Mouse (Mus musculus): ENCODE data around the gene Zfhx3.

The Zfhx3 gene

DNA sequence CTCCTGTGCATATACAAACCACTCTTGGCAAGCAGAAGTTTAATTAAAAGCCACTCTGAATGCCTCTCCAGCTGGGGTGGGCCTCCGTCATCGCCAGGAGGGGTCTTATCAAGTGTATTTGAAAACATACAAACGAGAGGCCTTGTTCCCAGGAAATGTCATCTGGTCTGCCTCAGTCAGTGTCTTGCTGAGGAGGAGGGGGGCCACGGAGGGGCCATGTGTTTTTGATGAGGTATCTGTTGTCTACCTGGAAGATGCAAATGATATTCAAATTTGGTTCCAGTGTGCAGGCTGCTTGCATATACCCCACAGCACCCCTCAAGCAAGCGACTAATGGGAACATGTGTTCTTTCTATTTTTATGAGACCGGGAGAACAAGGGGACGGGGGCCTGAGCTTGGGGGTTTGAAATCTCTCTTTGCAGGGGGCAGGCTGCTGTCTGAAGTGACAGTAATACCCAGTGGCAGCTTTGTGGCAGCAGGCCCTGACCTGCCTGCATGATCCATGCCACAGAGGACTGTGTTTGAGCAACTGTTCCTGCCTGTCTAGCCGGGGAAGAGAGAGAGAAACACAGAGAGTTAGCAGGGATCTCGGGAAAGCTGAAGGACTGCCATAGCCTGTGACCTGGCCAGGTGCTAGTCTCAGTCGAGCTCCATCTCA, 412.8 kb downstream of the Zfhx3 start:
- DNase-seq (ENCODE audit: low read depth, low spot score) = no peak

DNA sequence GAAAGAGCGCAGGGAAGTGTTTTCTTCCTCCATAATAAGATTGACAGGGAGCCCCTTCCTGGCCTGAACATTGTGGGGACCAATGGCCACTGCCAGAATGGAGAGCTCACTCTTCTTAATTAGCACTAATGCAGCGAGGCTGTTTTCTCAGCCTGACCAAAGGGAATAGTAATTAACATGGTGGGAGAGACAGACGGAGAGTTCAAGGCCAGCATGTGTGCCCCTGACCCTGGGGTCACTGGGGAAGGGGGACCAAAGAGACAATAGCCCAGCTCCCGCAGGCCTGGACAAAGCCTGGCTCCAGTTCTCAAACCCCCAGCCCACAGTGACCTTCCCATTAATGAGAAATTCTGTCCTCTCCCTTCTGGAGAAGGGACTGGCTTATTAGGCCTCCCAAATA, 419.0 kb downstream of the Zfhx3 start:
- no peak for DNase-seq (ENCODE audit: low read depth, low spot score)

DNA sequence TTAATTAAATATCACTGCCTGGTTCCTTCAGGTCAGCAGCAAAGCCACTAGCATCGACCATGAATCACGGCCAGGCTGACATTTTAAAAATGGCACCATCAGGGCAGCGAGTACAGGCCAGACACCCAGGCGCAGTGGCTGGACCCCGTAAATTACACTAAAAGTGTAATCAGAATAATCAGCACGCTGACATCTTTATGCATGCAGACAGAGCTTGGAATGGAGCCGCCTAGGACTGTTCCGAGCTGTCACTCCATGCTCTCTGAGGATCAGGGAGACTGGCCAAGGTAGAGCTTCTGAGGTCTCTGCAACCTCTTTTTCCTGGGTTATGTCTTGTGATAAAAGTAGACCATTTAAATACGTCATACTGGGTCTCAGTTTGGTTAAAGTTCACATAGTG, 420.0 kb downstream of the Zfhx3 start:
- no peak for DNase-seq (ENCODE audit: low read depth, low spot score)

DNA sequence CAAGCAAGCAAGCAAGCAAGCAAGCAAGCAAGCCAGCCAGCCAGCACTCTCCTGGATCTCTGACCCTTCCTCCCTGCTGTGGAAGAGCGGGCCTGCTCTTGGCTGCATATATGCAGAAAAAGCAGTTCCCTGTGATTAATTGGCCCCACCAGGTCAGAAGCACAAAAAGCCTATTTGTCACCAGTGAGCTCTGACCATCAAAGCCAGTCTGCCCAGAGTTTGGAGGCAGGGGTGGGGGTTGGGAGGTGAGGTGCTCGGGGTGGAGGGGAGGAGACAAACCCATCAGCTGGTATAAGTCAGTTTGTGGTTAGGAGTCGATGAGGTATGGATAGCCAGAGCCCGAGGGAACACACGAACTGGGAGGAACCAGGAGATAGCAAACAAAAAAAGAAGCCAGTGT, 421.0 kb downstream of the Zfhx3 start:
- DNase-seq (ENCODE audit: low read depth, low spot score) = no peak

DNA sequence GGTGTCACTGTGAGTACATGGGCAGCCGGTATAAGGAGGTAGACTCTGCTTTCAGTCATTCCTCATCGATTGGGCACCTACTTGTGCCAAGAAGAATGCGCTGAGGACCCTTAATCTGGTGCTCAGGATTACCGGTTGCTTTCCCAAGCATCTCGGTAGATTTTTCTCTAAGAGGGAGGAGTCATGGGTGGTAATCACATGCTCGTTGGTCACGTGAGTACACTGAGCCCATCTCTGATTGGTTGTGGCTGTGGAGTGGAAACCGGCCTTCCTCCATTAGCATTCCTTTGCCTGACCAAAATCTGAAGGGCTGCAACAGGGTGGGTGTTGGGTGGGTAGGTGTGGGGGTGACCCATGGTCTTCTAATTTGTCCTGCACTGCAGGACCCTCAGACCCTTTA, 421.4 kb downstream of the Zfhx3 start:
- DNase-seq (ENCODE audit: low read depth, low spot score) = no peak

DNA sequence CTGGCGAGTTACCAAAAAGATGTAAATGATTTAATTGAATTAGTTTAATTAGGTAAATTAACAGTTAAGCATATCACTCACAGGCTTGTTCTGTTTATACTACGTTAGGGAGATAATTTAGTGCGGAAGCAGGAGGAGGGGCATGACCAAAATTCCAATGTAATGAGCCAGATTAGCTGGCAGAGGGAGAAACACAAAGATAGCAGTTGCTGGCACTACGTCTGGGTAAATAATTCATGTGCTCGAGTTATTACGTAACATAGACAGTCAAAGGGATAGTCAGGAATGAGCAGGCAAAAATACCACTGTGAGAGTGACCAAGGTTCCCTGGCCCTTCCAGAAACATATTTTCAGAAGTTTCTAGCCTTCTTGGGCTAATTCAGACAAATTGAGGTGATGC, 426.6 kb downstream of the Zfhx3 start:
- DNase-seq (ENCODE audit: low read depth, low spot score) = peak; percentile 11

DNA sequence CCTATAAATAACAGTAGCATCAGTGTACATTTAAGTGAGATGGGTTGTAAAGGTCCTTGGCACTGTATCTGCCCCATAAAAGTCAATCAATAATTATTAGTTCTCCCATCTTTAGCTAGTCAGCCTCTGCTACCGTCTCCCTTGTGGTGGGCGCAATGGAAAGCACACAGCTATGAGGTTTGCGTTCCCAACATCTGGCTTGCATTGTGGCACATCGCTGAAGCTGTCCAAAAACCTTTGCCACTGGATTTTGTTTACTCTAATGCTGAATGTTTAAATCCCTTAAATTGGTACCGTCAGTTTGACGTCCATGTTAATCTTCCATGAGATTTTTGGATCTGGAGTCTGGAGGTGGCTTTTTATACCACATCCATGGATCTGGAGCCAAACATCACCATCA, 428.3 kb downstream of the Zfhx3 start:
- no peak for DNase-seq (ENCODE audit: low read depth, low spot score)

DNA sequence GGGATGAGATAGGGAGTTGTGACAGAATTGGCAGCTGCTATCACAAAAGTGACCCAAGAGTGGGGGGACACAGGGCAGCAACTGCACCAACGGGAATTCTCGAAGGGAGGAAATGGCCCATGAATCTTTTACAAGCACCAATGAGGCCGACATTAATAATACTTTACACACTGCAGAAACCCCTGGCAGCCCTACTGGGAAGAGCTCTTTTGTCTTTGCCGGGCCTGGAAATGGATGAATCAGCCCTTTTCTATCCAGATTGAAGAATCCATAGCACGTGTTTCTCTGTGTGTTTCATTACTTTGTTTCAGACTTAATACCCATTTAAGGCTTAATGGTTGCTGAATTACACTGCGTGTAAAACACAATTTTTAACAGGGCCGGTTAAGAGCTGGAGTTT, 430.6 kb downstream of the Zfhx3 start:
- no peak for DNase-seq (ENCODE audit: low read depth, low spot score)

DNA sequence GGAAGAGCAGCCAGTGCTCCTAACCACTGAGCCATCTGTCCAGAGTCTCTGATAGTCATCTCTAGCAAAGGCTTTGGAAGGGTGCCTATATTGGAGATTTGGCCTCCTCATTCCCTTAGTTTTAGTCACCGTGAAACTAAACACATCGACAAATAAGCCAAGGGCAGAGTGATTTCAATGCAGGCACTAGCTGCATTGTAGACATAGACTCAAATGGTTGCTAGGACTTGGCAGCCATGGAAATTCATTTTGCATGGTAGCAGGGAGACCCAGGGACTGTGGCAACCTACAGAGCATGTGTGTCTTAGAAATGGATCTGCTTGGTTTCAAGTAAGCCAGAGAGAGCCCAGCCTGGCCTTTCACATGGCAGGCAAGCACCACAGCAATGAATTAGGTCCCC, 435.6 kb downstream of the Zfhx3 start:
- DNase-seq (ENCODE audit: low read depth, low spot score) = no peak

DNA sequence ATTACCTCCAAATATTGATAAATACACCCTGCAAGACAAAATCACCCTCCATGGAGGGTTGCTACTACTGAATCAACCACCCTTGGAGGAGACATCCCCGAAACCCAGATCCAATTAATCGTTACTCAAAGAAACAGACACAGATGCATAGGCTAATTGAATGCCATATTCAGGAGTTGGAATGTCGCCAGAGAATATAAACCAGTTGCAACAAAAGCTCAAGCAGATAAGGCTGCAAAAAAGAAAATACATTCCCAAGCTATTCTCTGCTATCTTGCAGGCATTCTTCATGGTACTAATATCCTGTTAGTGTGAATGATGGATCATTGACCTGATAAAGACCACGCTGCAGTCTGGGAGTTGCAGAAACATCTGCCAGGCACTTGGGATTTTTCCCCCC, 440.7 kb downstream of the Zfhx3 start:
- DNase-seq (ENCODE audit: low read depth, low spot score) = no peak

DNA sequence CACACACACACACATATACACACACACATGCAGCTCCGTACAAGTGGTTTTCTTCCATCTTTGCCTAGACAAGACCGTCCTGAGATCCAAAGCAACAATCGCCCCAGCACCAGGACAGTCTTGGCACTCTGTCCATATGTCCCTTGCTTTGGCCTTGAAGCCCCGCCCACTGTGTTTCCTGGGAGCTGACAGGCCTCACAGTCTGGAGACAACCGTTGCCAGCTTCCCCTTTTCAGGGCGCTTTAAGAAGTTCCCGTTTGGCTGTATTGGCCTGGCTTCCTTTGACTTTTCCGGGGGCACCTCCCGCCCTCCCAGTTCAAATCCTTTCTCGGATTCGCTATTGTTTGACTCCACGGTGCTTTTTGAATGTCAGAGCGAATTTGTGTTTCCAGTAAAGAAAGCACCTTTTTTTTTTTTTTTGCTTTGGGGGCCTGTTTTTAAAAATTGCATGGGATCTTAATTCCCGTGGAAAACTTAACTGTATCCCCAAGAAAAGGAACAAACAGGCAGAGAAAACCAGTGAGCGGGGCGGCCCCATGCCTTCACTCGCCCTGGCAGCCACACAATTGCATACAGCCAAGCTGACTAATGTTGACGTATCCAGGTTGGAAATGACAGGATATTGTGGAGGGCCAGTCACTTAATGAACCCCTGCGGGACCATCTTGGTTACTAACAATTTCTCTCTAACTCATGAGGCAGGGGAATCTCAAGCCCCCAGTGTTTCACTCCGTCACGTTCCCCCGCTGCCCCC, 444.9 kb downstream of the Zfhx3 start:
- peak; percentile 34 for DNase-seq (ENCODE audit: low read depth, low spot score)

DNA sequence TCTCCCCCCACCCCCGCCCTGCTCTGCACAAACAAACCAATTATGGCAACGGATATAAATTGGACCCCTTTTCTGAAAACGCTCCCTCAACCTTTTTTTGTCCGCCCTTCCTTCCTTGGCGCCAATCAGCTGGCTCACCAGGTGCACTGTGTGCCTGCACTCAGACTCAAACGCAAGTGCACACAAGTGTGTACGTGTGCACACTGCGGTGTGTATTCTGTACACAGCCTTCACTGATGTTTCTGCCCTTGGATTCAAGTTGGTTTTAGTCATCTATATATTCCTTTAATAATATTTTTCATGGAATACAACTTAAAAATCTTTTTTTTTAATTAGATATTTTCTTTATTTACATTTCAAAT, 445.4 kb downstream of the Zfhx3 start:
- no peak for DNase-seq (ENCODE audit: low read depth, low spot score)

DNA sequence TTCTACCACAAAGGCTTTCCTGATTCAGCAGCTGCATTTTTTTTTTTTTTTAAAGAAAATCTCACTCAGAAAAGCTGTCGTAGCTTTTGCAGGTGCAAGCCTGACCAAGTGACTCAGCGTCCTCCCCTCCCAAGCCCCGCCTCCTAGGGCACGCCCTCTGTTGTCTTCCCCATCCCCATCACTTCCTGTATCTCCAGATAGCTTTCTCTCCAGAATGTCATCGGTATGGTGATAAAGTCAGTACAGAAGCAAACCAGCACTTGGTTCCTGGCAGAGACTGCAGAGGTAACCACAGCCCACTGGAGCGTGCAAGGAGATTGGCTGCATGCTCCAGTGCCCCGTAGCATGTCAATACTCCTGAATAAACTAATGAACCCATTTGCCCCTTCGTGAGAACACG, 450.5 kb downstream of the Zfhx3 start:
- DNase-seq (ENCODE audit: low read depth, low spot score) = no peak

DNA sequence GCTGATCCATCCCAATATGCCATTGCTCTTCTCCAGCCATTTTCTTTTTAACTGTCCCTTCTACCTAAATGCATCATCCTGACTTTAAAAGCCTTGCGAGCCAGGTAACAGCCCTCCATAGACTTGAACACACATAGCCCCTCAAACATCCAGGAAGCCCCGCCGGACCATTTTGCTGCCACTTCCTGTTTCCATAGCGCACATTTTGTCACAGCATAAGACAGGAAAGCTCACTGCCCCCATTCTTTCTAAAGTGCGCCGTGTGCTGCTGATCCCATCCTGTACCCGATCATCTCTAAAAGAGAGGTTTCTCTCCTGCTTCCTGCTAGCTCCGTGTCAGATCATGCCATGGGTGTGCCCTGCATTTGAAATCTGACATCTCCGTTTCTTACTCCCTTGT, 459.7 kb downstream of the Zfhx3 start:
- no peak for DNase-seq (ENCODE audit: low read depth, low spot score)

DNA sequence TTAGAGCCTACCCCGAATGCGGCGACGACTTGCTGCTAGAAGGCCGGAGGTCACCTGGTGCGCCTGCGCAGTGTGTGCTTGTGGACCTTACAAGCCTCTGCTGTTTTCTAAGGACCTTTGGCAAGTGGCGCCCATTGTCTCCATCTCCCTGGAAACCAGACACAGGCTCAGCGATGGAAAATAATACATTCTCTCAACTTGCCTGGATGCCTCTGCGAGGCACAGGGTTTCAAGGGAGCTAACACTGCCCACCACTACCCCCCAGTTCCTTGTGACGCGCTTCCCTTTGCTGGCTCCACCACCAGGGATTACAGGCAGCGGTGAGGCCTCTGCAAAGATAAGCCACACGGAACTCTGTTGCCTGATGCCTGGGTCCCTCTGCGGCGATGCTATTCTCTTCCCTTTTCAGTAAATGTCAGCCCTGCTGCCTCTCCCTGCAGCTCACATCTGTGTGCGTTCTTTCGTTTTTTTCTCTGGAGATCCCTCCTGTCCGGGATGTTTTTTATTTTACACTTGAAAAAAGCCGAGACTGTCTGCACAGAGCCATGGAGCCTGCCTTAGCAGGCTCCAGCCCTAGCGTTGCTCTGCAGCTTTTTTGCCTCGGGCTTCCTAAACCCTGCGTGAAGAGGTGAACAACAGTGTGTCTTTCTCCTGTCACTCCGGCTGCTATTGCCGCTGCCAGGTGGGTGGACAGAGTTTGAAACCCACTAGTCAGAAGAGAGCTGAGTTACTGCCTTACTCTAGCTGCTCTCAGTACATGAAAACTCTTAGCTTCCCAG, 464.5 kb downstream of the Zfhx3 start:
- no peak for DNase-seq (ENCODE audit: low read depth, low spot score)

DNA sequence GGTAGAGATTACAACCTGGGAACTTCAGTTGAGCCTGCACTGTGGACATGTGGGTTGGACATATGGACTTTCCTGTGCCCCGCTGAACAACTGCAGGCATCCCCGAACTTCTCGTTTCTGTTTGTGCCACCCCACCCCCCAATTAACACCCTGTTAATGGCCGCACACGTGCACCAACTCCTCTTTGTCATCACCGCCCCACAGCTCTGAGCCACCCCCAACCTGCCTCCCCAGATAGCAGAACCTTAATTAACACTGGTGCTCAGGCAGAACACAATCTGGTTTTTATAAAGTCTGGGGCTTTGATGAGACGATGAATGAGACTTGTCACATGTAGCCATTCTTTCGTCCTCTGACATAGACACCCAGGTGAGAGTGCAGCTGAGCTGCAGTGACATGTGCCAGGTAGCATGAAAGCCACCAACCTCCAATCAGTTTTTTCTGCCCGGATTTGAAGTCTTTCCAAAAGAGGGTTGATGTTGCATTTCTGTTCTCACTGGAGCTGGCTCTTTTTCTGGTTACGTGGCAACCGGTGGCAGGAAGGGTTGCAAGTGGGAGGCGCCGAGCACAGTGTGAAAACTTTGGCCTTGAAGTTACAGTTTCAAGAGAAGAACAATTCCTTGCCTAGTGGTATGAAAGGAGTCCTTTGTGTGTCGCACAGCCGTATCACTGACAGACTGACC, 476.9 kb downstream of the Zfhx3 start:
- DNase-seq (ENCODE audit: low read depth, low spot score) = no peak

DNA sequence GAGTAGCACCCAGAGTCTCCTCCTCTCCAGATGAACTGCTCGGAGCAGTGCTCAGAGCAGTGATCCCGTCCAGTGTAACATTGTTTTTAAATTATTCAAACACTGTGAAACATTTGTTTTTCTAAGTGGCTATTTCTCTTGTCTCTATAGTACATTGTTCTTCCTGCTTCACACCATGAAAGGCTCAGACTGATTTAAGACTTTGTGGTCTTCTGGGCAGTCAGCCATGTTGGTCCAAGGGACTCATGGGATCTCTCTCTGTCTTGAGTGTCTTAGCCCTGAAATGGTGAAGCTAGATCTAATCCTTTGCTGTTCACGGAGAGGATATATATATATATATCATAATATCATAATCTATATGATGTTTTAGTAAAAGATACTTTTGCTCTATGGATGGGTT, 480.1 kb downstream of the Zfhx3 start:
- no peak for DNase-seq (ENCODE audit: low read depth, low spot score)

DNA sequence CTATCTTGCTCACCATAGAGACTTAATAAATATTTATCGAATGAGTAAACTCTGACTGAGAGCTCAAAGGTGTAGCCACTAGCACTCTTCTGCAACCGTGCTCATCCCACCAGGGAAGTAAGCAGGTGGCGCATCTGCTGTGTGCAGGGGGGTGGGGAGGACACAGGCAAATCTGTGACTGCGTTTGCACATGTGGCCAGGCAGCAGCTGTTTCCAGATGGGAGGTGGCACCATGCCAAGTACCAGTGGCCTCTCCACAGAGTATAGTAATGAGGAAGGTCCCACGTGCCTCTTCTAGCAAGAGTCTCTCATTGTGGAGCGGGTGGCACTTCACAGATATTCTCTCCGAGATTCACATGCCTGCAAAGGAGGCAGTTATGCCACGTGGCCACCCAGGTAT, 481.9 kb downstream of the Zfhx3 start:
- no peak for DNase-seq (ENCODE audit: low read depth, low spot score)

DNA sequence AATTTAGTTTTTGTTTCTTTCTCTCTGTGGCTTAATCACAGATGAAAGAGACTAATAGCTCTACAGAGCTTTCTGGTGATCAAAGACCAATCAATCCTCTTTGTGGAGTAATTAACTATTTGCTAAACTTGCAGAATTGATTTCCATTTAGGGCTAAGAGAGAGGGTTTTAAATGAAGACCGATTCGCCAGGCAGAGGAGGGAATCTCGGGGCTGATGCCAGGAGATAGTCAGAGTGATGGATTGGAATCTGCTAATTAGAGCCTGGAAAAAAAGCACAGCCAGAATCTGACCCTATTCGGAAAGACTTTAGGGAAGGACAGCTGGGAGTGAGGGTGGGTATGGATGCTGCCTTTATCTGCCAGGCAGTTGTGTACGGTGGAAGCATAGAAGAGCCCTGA, 490.9 kb downstream of the Zfhx3 start:
- DNase-seq (ENCODE audit: low read depth, low spot score) = no peak

DNA sequence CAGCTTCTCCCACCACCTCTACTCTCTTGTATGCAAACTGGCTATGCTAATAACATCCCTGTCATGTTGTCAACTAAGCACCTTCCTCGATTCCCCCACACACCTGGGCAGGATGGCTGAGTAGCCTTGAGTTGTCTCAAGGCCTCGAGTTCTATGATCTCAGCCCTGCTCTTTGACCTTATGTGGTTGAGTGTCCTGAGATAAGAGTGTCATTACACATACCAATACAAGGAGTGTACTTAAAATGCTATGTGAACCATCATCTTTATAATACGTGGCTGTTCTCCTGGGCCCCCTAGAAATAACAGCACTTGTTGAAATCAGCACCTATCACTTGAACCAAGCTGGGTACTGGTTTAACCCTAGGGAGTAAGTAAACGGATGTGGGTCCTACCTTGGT, 492.1 kb downstream of the Zfhx3 start:
- DNase-seq (ENCODE audit: low read depth, low spot score) = no peak

DNA sequence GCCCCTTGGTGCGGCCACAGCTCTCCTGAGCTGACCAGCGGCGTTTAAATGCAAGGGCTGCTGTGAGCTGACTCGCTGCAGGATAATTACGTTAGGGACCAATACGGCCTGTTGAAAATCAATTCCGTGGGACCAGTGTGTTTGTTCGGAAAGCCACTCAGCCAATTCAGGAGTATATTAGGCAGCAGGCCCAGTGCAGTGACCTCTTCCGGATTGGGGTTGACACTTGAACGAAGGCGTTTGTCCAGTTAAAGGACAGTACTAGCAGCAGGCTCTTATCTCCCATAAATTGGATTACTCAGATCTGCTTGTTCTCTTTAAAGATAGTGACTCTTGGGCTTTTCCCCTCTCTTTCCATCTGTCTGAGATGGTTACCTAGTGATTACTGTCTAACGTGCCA, 493.9 kb downstream of the Zfhx3 start:
- no peak for DNase-seq (ENCODE audit: low read depth, low spot score)

DNA sequence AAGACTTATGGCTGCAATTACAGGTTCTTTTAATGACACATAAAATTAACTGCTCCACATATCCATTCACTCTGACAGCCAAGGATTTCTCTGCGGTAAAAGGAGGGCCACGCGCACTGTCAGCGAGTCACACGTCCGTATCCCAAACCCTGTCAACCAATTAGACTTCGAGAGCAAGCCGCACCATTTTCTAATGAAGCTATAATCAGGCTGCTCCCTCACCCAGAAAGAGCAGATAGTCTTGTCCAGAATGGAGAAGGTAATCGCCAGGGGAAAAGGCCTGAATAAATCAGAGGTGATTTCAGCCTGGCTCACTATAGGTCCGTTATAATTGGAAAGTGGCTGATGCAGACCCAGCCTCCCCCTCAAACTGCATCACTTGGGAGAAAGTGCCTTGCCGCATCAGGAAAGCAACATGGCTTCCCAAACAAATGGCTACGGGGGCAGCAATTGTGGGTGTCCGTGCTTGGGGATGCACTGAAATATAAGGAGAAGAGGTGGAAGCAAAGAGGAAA, 494.9 kb downstream of the Zfhx3 start:
- DNase-seq (ENCODE audit: low read depth, low spot score) = no peak
